Mouse (Mus musculus) lung, adult 18-20 months (tissue): ENCODE data around the gene Usp17lc.
"Not testable (repeated sequence)": the region's sequence is repeated elsewhere in the genome, so short reads cannot be mapped to it uniquely, and the experiment has no call there.

Experiments
- DNase-seq, 2 experiments: peaks; one replicate each; pipeline ENCODE4 v3.0.0; 2022; ENCODE audit warnings: mixed read lengths in 2 of 2

Usp17lc gene

GRCm38 (mm10) chr7:103414772-103415171, at the start of gene Usp17lc:
Usp17lc (plus strand) TSS chr7:103415072.
- not testable (repeated sequence) for DNase-seq

- DNase-seq, result no peak
Measured at GRCm38 (mm10) chr7:103386077-103386476, 28.8 kb upstream of the Usp17lc start, which contains the start of gene Olfr603. Olfr603 (minus strand) TSS chr7:103386177.

- no peak for DNase-seq
Measured at GRCm38 (mm10) chr7:103397758-103398157, 17.1 kb upstream of the Usp17lc start.

GRCm38 (mm10) chr7:103398981-103399380, 15.9 kb upstream of the Usp17lc start:
- no peak for DNase-seq

- DNase-seq, result not testable (repeated sequence)
Measured at GRCm38 (mm10) chr7:103406521-103407055, 8.3 kb upstream of the Usp17lc start.

GRCm38 (mm10) chr7:103445339-103445738, 30.5 kb downstream of the Usp17lc start, which contains the start of gene Olfr605:
Olfr605 (minus strand) TSS chr7:103445439.
- DNase-seq, result no peak

DNA sequence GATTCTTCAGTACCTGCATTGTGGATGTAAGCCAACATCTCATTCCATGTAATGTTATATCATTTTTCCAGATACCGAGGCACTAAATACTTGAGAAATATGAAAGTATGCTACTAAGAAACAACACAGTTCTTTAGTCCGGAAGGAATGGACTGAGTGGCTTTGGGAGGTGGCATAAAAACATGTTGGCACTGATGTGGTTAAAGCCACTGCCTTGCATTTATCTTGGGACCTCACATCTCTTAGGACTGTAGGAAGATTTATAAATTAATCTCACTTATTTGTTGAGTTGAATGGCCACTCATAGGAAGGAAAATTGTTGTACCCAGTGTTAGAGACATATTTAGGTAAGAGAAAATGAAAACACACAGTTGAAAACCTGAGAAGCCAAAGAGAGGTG, 33.9 kb downstream of the Usp17lc start, which contains the start of gene Olfr606:
Gene Olfr606, plus strand, starts transcription at position 301 of the 400 bp plus-strand sequence.
- DNase-seq, result no peak

DNA sequence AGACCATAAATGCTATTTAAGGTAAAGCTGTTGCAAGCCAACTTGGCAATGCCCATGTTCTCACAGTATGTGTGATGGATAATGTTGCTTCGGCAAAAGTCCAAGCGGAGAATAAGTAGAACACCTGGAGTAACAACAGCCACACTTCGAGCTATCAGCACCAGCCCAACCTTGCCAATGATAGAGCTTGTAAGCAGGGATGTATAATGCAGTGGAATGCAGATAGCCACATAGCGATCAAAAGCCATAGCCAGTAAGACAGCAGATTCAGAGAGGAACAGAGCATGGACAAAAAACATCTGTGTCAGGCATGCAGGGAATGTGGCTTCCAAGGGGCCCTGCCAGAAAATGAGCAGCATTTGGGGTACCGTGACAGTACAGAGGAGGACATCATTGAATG, 45.7 kb downstream of the Usp17lc start:
- no peak for DNase-seq
